Mouse (Mus musculus) forebrain, postnatal 0 days (tissue): ENCODE data around the gene Resp18. TPM values are rescaled to one million over a fixed set of nuclear protein-coding genes. Genes with fewer than 3 reads are reported as not detected.
A peak's percentile ranks its signal among the peaks of the same experiment; 100 is the strongest.

Experiments
- ATAC-seq: fragments of 200-750 bp; cut with Nextera tagmentation; 2 replicates; pipeline ENCODE4 v1.8.0; 2017; ENCODE audit warnings: mild to moderate bottlenecking, moderate library complexity
- DNase-seq: peaks from one replicate; pipeline ENCODE4 v3.0.0-alpha.2; 2015
- H3K27ac ChIP-seq: fragments of 300-500 bp; sonication (generic); 2 replicates; pipeline ENCODE4 v1.5.1; 2014; ENCODE audit warnings: low read depth, mild to moderate bottlenecking, antibody characterized with exemption, low read length, moderate library complexity, mixed read lengths
- H3K27me3 ChIP-seq: fragments of 300-500 bp; sonication (generic); 2 replicates; pipeline ENCODE4 v1.6.1; 2014; ENCODE audit warnings: mild to moderate bottlenecking, low read length, mixed read lengths; ENCODE audit not compliant: insufficient read depth
- H3K36me3 ChIP-seq: fragments of 300-500 bp; sonication (generic); 2 replicates; pipeline ENCODE4 v1.6.1; 2014; ENCODE audit warnings: mild to moderate bottlenecking, moderate library complexity; ENCODE audit not compliant: insufficient read depth
- H3K4me1 ChIP-seq: fragments of 300-500 bp; sonication (generic); 2 replicates; pipeline ENCODE4 v1.6.1; 2014; ENCODE audit warnings: antibody characterized with exemption; ENCODE audit not compliant: insufficient read depth
- H3K4me2 ChIP-seq: fragments of 300-500 bp; sonication (generic); 2 replicates; pipeline ENCODE4 v1.6.1; 2014; ENCODE audit warnings: low read depth, mild to moderate bottlenecking, moderate library complexity
- H3K4me3 ChIP-seq: fragments of 300-500 bp; sonication (generic); 2 replicates; pipeline ENCODE4 v1.5.1; 2014; ENCODE audit warnings: low read depth, low read length, mixed read lengths
- H3K9ac ChIP-seq: fragments of 300-500 bp; sonication (generic); 2 replicates; pipeline ENCODE4 v1.6.1; 2014; ENCODE audit warnings: mild to moderate bottlenecking
- H3K9me3 ChIP-seq: fragments of 300-500 bp; sonication (generic); 2 replicates; pipeline ENCODE4 v1.6.1; 2016; ENCODE audit warnings: low read length
- CTCF ChIP-seq: sonication (generic); IDR thresholded peaks from 2 replicates; pipeline ENCODE4 v1.5.1; 2016; ENCODE audit warnings: antibody characterized with exemption, control low read depth, low read depth
- WGBS: fragments of 180-500 bp; shearing (Covaris S2); extraction: QIAGEN DNeasy Blood & Tissue Kit; methylation state at CpG from one replicate; pipeline ENCODE4 v1.1.7; 2014; 5-methylcytosine and 5-hydroxymethylcytosine counted together
- polyA plus RNA-seq: library from polyadenylated mRNA; unstranded; fragments of >200 nt; fragmentation: Nextera tagmentation; extraction: Ambion mirVana; gene quantifications from 2 replicates; pipeline ENCODE4 v1.2.1, GENCODE M21; 2015
- total RNA-seq: library from RNA; depleted of rRNA; stranded (reverse); fragments of >200 nt; gene quantifications from 2 replicates; pipeline ENCODE4 v1.2.3, GENCODE M21; 2014

Gene Resp18
- total and polyA plus RNA-seq, 2 experiments from 2014 or later = 170 to 186 TPM

DNA sequence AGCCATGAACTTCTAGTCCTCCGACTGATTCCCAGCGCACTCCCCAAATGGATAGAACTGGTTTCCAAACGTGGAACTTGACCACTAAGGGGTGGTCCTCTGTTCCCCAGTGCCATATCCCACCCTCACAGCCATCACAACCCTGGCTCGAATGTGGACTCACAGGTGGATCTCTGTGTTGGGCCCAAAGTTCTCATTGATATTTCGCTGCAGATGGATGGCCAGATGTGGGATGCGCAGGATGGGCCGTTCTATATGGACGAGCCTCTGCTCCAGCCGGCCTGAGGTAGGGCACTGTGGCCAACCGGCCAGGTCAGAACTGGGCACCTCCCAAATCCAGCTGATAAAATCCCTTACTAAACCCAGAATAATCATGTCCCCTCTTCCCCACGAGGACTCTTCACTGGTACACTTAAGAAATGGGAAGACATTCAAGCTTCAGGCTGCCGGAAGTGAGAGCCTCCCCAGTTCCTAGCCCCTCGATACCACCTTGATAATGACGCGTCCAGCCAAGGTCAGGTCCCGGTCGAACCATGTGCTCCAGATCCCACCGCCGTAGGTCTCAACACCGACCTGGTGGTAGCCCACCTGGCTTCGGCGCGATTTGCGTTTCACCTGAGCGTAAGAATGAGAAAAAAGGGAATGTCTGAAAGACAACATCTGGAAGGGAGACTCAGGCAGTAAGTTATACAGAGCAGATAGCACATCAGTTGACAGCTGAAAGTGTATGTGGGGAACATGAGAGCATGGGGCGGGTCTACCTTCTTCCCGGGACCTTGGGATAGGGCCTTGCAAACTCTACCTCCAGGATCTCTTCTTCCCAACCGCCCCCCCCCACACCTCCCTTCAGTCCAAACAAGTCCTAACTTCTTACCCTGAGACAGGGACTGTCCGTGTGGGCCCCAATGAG, 37.5 kb upstream of the Resp18 start:
- TF ChIP-seq CTCF = no peak
- Histone ChIP-seq H3K9ac (0 out of 2 replicates have a peak overlapping the region, but pooled peaks have one; percentile 72), H3K27ac (no peak overlapping the region), H3K27me3 (no peaks in the 10 kb centered on the region), H3K4me2 (peak overlapping the region; percentile 72), H3K9me3 (no peaks in the 10 kb centered on the region), H3K4me1 (peaks cover 7% of the 10 kb centered on the region; the same call in 1 of the 2 replicates), H3K4me3 (peak overlapping the region; percentile 73; the same call in 1 of the 2 replicates), H3K36me3 (peaks cover 43% of the 10 kb centered on the region)
- DNase-seq = no peak
- no peak for ATAC-seq
- WGBS = 89% methylated on average over 29 of the region's 29 CpGs

DNA sequence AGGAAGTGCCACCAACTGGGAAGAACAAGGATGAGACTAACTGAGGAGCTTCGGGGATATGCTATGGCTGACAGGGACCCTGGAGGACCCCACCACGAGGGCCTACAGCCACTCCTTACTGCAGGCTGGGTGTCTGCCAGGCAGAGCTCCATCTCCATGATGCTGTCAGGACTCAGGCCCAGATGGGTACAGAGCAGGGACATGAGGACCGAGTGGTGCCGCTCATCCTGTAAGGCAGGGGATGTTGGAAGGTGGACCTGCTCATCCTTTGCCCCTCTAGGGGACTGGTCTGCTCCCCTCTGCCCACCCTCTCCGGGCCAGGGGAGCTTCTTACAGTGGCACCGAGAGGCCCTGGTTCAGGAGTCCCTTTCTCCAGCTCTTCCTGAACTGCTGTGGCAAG, 36.8 kb upstream of the Resp18 start:
- Histone ChIP-seq H3K9me3 (no peaks in the 10 kb centered on the region), H3K36me3 (peaks cover 50% of the 10 kb centered on the region), H3K4me2 (no peak overlapping the region), H3K27me3 (no peaks in the 10 kb centered on the region), H3K9ac (no peak overlapping the region), H3K4me3 (no peak overlapping the region), H3K27ac (no peak overlapping the region), H3K4me1 (peaks cover 7% of the 10 kb centered on the region; the same call in 1 of the 2 replicates)
- DNase-seq = no peak
- 92% methylated on average over 6 of the region's 6 CpGs for WGBS
- ATAC-seq = no peak
- TF ChIP-seq CTCF = no peak

DNA sequence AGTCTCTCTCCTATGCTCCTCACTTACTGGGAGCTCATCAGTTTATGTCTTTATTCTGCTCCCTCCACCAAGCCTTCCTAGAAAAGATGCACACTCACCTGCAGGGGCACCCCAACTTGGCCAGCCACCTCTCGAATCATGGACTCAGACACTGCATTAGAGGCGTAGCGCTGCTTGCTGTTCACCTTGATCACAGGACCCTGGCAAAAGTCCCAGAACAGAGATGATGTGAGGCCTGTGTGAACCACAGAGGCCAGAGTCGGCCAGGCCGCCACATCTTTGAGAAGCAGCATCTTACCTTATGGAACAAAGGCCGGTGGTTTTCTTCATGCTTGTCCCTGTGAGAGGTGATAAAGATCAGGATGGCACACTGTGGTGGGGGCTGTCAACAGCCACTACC, 33.5 kb upstream of the Resp18 start:
- H3K36me3 ChIP-seq = peaks cover 77% of the 10 kb centered on the region
- no peaks in the 10 kb centered on the region for H3K9me3 ChIP-seq
- ATAC-seq (no peak), DNase-seq (no peak)
- H3K9ac ChIP-seq = no peak overlapping the region
- peaks cover 6% of the 10 kb centered on the region; the same call in 1 of the 2 replicates for H3K4me1 ChIP-seq
- no peak overlapping the region for H3K4me3 ChIP-seq
- no peak for TF ChIP-seq CTCF
- H3K27ac ChIP-seq = no peak overlapping the region
- no peaks in the 10 kb centered on the region for H3K27me3 ChIP-seq
- WGBS = 94% methylated on average over 6 of the region's 6 CpGs
- H3K4me2 ChIP-seq = no peak overlapping the region

DNA sequence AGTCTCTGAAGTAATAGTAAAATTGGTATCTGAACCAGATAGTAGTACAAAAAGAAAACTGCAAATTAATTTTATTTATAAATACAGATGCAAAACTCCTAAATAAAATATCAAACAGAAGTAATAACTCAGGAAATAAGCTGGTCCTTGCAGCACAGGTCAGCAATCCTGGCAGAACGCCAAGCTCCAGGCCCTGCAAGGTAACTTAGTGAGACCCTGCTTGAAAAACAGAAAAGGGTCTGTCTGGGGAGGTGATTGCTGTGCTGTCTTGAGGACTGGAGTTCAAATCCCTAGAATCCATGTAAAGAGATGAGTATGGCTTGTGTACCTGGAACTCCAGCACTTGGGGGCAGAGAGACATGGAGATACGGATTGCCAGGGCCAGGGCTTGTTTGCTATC, 26.4 kb upstream of the Resp18 start:
- H3K9me3 ChIP-seq = no peaks in the 10 kb centered on the region
- no peak overlapping the region for H3K9ac ChIP-seq
- DNase-seq (no peak), ATAC-seq (no peak)
- 76% methylated on average over 2 of the region's 2 CpGs for WGBS
- H3K36me3 ChIP-seq = peaks cover 27% of the 10 kb centered on the region
- H3K4me2 ChIP-seq = no peak overlapping the region
- no peaks in the 10 kb centered on the region for H3K4me1 ChIP-seq
- no peak overlapping the region for H3K4me3 ChIP-seq
- H3K27me3 ChIP-seq = no peaks in the 10 kb centered on the region
- TF ChIP-seq CTCF = no peak
- H3K27ac ChIP-seq = no peak overlapping the region

DNA sequence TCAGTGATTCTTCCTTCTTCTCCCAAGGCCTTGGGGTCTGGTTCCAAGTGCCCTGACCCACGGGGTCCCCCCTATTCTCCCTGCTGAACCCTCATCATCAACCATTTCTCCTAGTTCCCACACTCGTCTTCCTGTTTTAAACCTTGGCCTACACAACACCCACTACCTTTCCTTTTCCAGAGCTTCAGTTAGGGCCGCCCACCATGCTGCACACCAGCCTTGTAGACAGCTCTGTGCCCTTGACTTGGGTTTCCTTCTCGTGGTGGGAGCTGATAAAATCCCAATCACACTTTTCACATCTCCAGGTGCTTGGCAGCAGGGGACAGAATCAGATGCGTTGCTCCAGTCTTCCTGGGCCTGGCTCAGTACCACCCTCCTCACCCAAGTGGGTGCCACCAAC, 16.1 kb upstream of the Resp18 start:
- Histone ChIP-seq H3K27me3 (no peaks in the 10 kb centered on the region), H3K27ac (no peak overlapping the region), H3K4me1 (peaks cover 9% of the 10 kb centered on the region), H3K36me3 (no peaks in the 10 kb centered on the region), H3K4me3 (no peak overlapping the region), H3K4me2 (no peak overlapping the region), H3K9ac (no peak overlapping the region), H3K9me3 (no peaks in the 10 kb centered on the region)
- DNase-seq (no peak), ATAC-seq (no peak)
- 82% methylated on average over 5 of the region's 5 CpGs for WGBS
- no peak for TF ChIP-seq CTCF

DNA sequence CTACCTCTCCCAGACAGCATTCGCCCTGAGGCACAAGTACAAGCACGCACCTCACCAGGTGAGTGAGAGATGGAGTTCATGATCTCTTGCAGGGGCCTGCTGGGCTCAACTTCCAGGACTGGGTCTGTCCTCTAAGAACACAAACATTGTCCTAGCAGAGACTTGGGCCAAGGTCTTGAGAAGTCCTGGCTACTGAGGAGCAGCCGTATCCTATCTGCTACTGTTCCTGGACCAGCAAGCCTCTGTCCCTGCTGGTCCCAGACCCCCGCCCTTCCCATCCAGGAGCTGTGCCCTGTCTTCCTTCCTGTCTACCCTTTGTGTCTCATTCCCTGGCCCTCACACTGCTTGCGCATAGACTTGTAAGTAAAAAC, 15.1 kb upstream of the Resp18 start:
- no peaks in the 10 kb centered on the region for H3K27me3 ChIP-seq
- 92% methylated on average over 5 of the region's 5 CpGs for WGBS
- ATAC-seq (no peak), DNase-seq (no peak)
- H3K4me2 ChIP-seq = no peak overlapping the region
- no peaks in the 10 kb centered on the region for H3K9me3 ChIP-seq
- no peak overlapping the region for H3K9ac ChIP-seq
- H3K4me3 ChIP-seq = no peak overlapping the region
- peaks cover 12% of the 10 kb centered on the region for H3K4me1 ChIP-seq
- no peak overlapping the region for H3K27ac ChIP-seq
- no peaks in the 10 kb centered on the region for H3K36me3 ChIP-seq
- TF ChIP-seq CTCF = no peak
